Mouse (Mus musculus): ENCODE data around the gene Sbds. TPM values are rescaled to one million over a fixed set of nuclear protein-coding genes. Genes with fewer than 3 reads are reported as not detected.

Sbds gene
- polyA plus RNA-seq, 1 experiment, result 24.4 TPM

- peaks cover 11% of the 10 kb centered on the region; the same call in 1 of the 2 replicates for H3K36me3 ChIP-seq (ENCODE audit: control insufficient read depth, insufficient read depth, low read length)
- 96% methylated on average over 7 of the region's 7 CpGs for WGBS
- no peaks in the 10 kb centered on the region for H3K4me1 ChIP-seq (replicated peaks; ENCODE audit: control insufficient read depth, insufficient read depth, low read length)
- no peak for DNase-seq
- H3K4me3 ChIP-seq (ENCODE audit: control insufficient read depth, insufficient read depth, low read length), result no peak overlapping the region
- H3K27me3 ChIP-seq (ENCODE audit: control insufficient read depth, insufficient read depth, low read length), result no peaks in the 10 kb centered on the region
- TF ChIP-seq POLR2A (IDR thresholded peaks at IDR 0.05; ENCODE audit: control insufficient read depth, extremely low read depth, insufficient read depth, low read length, poor library complexity) (no peak), CTCF (IDR thresholded peaks at IDR 0.05; ENCODE audit: borderline replicate concordance, control insufficient read depth, extremely low read depth, insufficient read depth, low read length, poor library complexity) (no peak)
- H3K27ac ChIP-seq (ENCODE audit: control insufficient read depth, insufficient read depth, low read length), result no peak overlapping the region
These were observed 57.3 kb downstream of the Sbds start for GRCm38 (mm10) chr5:130197981-130198380.

DNA sequence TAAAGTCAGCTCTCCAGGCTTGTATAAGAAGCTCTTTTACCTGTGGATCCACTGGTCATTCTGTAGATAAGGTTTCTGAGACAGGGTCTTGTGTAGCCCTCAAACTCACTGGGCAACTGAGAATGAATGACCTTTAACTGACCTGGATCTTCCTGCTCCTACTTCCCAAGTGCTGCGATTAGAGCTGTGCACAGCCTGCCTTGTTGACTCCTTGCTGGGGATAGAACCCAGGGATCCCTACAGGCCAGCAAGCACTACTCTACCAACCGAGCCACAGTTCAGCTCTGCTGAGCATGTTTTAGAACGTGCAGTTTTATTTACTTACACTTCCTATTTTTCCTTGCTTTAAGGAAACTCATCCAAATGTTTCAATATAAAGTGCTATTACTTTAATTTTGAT is 57.9 kb downstream of the Sbds start:
- no peak overlapping the region for H3K27ac ChIP-seq (ENCODE audit: control insufficient read depth, insufficient read depth, low read length)
- H3K4me3 ChIP-seq (ENCODE audit: control insufficient read depth, insufficient read depth, low read length), result no peak overlapping the region
- TF ChIP-seq POLR2A (IDR thresholded peaks at IDR 0.05; ENCODE audit: control insufficient read depth, extremely low read depth, insufficient read depth, low read length, poor library complexity) (no peak), CTCF (IDR thresholded peaks at IDR 0.05; ENCODE audit: borderline replicate concordance, control insufficient read depth, extremely low read depth, insufficient read depth, low read length, poor library complexity) (no peak)
- 94% methylated on average over 3 of the region's 3 CpGs for WGBS
- no peaks in the 10 kb centered on the region for H3K4me1 ChIP-seq (replicated peaks; ENCODE audit: control insufficient read depth, insufficient read depth, low read length)
- peaks cover 11% of the 10 kb centered on the region; the same call in 1 of the 2 replicates for H3K36me3 ChIP-seq (ENCODE audit: control insufficient read depth, insufficient read depth, low read length)
- H3K27me3 ChIP-seq (ENCODE audit: control insufficient read depth, insufficient read depth, low read length), result no peaks in the 10 kb centered on the region
- DNase-seq, result no peak

DNA sequence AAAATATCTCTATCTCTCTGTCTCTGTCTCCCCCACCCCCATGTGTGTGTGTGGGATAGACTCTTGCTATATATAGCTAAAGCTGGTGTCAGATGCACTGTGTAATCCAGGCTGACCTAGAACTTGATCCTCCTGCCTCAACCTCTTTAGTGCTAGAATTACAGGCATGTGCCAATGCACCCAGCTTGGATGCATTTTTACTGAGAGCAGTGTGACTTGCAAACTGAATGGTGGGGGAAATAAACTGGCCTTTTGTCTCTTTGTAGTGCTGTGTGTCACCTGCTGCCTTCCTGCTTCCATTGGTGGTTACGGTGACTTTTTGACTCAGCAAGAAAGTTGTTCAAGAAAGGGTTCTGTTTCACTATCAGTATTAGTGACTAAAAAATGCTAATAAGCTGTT is 59.0 kb downstream of the Sbds start:
- peaks cover 2% of the 10 kb centered on the region; the same call in 1 of the 2 replicates for H3K4me1 ChIP-seq (replicated peaks; ENCODE audit: control insufficient read depth, insufficient read depth, low read length)
- no peak overlapping the region for H3K27ac ChIP-seq (ENCODE audit: control insufficient read depth, insufficient read depth, low read length)
- no peak for TF ChIP-seq POLR2A (IDR thresholded peaks at IDR 0.05; ENCODE audit: control insufficient read depth, extremely low read depth, insufficient read depth, low read length, poor library complexity)
- TF ChIP-seq CTCF (IDR thresholded peaks at IDR 0.05; ENCODE audit: borderline replicate concordance, control insufficient read depth, extremely low read depth, insufficient read depth, low read length, poor library complexity), result no peak
- H3K36me3 ChIP-seq (ENCODE audit: control insufficient read depth, insufficient read depth, low read length), result peaks cover 11% of the 10 kb centered on the region; the same call in 1 of the 2 replicates
- no peaks in the 10 kb centered on the region for H3K27me3 ChIP-seq (ENCODE audit: control insufficient read depth, insufficient read depth, low read length)
- no peak overlapping the region for H3K4me3 ChIP-seq (ENCODE audit: control insufficient read depth, insufficient read depth, low read length)
- 26% methylated on average over 1 of the region's 1 CpGs for WGBS
- no peak for DNase-seq

Other genes starting within 250 kb of the Sbds start
- gene Asl, start 226.3 kb downstream of the Sbds start, polyA plus RNA-seq (2012; rRNA removed), result 33.0 and 40.4 TPM in 2 replicates
- gene Crcp, start 226.2 kb downstream of the Sbds start, polyA plus RNA-seq (2012; rRNA removed), result 17.0 and 17.5 TPM in 2 replicates
- 8.4 and 9.5 TPM in 2 replicates for gene Tpst1, start 182.2 kb downstream of the Sbds start, polyA plus RNA-seq (2012; rRNA removed)
- 6.9 and 7.9 TPM in 2 replicates for gene Kctd7, start 110.7 kb downstream of the Sbds start, polyA plus RNA-seq (2012; rRNA removed)
- gene Rabgef1, start 83.7 kb downstream of the Sbds start, polyA plus RNA-seq (2012; rRNA removed), result 19.7 and 21.0 TPM in 2 replicates
- gene Tmem248, start 38.4 kb downstream of the Sbds start, polyA plus RNA-seq (2012; rRNA removed), result 31.8 and 44.4 TPM in 2 replicates
- gene Tyw1, start 89 bp upstream of the Sbds start, polyA plus RNA-seq (2012; rRNA removed), result 15.4 and 15.6 TPM in 2 replicates
- 0.01 TPM in 1 of 2 replicates, not detected in the other for gene Caln1, start 113.9 kb upstream of the Sbds start, polyA plus RNA-seq (2012; rRNA removed)
- gene A330070K13Rik, start 129.1 kb upstream of the Sbds start, polyA plus RNA-seq (2012; rRNA removed), result not detected in 2 replicates

All from thymus, adult 2 months (tissue).